Mouse (Mus musculus): ENCODE measurements around the gene Odf3l1. TPM values are rescaled to one million over a fixed set of nuclear protein-coding genes. Genes with fewer than 3 reads are reported as not detected.
A peak's percentile ranks its signal among the peaks of the same experiment; 100 is the strongest.

Gene Odf3l1
- polyA plus RNA-seq, 1 experiment from 2014 or later = not detected

GRCm38 (mm10) chr9:56877284-56877683 is 12.8 kb upstream of the Odf3l1 start:
- WGBS = 79% methylated on average over 5 of the region's 5 CpGs
- DNase-seq = no peak

GRCm38 (mm10) chr9:56876784-56877183 is 12.3 kb upstream of the Odf3l1 start:
- no peak overlapping the region for H3K27ac ChIP-seq (replicated peaks; ENCODE audit: low read depth, low read length)
- H3K27me3 ChIP-seq (ENCODE audit: control insufficient read depth, insufficient read depth, low read length) = no peaks in the 10 kb centered on the region
- H3K9ac ChIP-seq (replicated peaks; ENCODE audit: low read length) = no peak overlapping the region
- H3K4me2 ChIP-seq (ENCODE audit: low read length) = no peak overlapping the region
- no peaks in the 10 kb centered on the region for H3K36me3 ChIP-seq (ENCODE audit: control insufficient read depth, insufficient read depth, low read length)
- H3K4me1 ChIP-seq (ENCODE audit: control insufficient read depth, insufficient read depth, low read length) = no peaks in the 10 kb centered on the region
- ATAC-seq (ENCODE audit: low FRiP score, low TSS enrichment) = no peak
- 53% methylated on average over 9 of the region's 9 CpGs for WGBS
- peak; percentile 42 for DNase-seq
- no peaks in the 10 kb centered on the region for H3K9me3 ChIP-seq (ENCODE audit: control insufficient read depth, low read length)
- H3K4me3 ChIP-seq (replicated peaks; ENCODE audit: low read depth, low read length) = no peak overlapping the region

More at GRCm38 (mm10) chr9:56877284-56877683, 12.8 kb upstream of the Odf3l1 start:
- no peak overlapping the region for H3K4me2 ChIP-seq (ENCODE audit: low read length)
- no peak overlapping the region for H3K4me3 ChIP-seq (replicated peaks; ENCODE audit: low read depth, low read length)
- H3K9me3 ChIP-seq (ENCODE audit: control insufficient read depth, low read length) = no peaks in the 10 kb centered on the region
- no peaks in the 10 kb centered on the region for H3K27me3 ChIP-seq (ENCODE audit: control insufficient read depth, insufficient read depth, low read length)
- no peak overlapping the region for H3K27ac ChIP-seq (replicated peaks; ENCODE audit: low read depth, low read length)
- H3K9ac ChIP-seq (replicated peaks; ENCODE audit: low read length) = no peak overlapping the region
- ATAC-seq (ENCODE audit: low FRiP score, low TSS enrichment) = no peak
- no peaks in the 10 kb centered on the region for H3K4me1 ChIP-seq (ENCODE audit: control insufficient read depth, insufficient read depth, low read length)
- H3K36me3 ChIP-seq (ENCODE audit: control insufficient read depth, insufficient read depth, low read length) = no peaks in the 10 kb centered on the region

- no peaks in the 10 kb centered on the region for H3K9me3 ChIP-seq (ENCODE audit: control insufficient read depth, low read length)
- H3K27me3 ChIP-seq (ENCODE audit: control insufficient read depth, insufficient read depth, low read length) = no peaks in the 10 kb centered on the region
- ATAC-seq (ENCODE audit: low FRiP score, low TSS enrichment) (no peak), DNase-seq (no peak)
- WGBS = 67% methylated on average over 1 of the region's 1 CpGs
- H3K9ac ChIP-seq (replicated peaks; ENCODE audit: low read length) = no peak overlapping the region
- H3K27ac ChIP-seq (replicated peaks; ENCODE audit: low read depth, low read length) = no peak overlapping the region
- H3K4me2 ChIP-seq (ENCODE audit: low read length) = no peak overlapping the region
- no peak overlapping the region for H3K4me3 ChIP-seq (replicated peaks; ENCODE audit: low read depth, low read length)
- H3K4me1 ChIP-seq (ENCODE audit: control insufficient read depth, insufficient read depth, low read length) = 0 out of 2 replicates have a peak, but pooled peaks cover 5% of the 10 kb centered on the region
- H3K36me3 ChIP-seq (ENCODE audit: control insufficient read depth, insufficient read depth, low read length) = no peaks in the 10 kb centered on the region
These were observed 8.6 kb upstream of the Odf3l1 start for GRCm38 (mm10) chr9:56873097-56873496.

- Histone ChIP-seq H3K4me1 (ENCODE audit: control insufficient read depth, insufficient read depth, low read length) (0 out of 2 replicates have a peak, but pooled peaks cover 6% of the 10 kb centered on the region), H3K4me2 (ENCODE audit: low read length) (no peak overlapping the region), H3K27me3 (ENCODE audit: control insufficient read depth, insufficient read depth, low read length) (no peaks in the 10 kb centered on the region), H3K36me3 (ENCODE audit: control insufficient read depth, insufficient read depth, low read length) (no peaks in the 10 kb centered on the region), H3K27ac (replicated peaks; ENCODE audit: low read depth, low read length) (no peak overlapping the region), H3K9ac (replicated peaks; ENCODE audit: low read length) (no peak overlapping the region), H3K4me3 (replicated peaks; ENCODE audit: low read depth, low read length) (no peak overlapping the region), H3K9me3 (ENCODE audit: control insufficient read depth, low read length) (no peaks in the 10 kb centered on the region)
- DNase-seq (no peak), ATAC-seq (ENCODE audit: low FRiP score, low TSS enrichment) (no peak)
- 77% methylated on average over 5 of the region's 5 CpGs for WGBS
These were observed 7.8 kb upstream of the Odf3l1 start for GRCm38 (mm10) chr9:56872105-56872903.

- ATAC-seq (ENCODE audit: low FRiP score, low TSS enrichment) = no peak
- Histone ChIP-seq H3K9me3 (ENCODE audit: control insufficient read depth, low read length) (no peaks in the 10 kb centered on the region), H3K27me3 (ENCODE audit: control insufficient read depth, insufficient read depth, low read length) (no peaks in the 10 kb centered on the region), H3K4me1 (ENCODE audit: control insufficient read depth, insufficient read depth, low read length) (0 out of 2 replicates have a peak, but pooled peaks cover 6% of the 10 kb centered on the region), H3K4me3 (replicated peaks; ENCODE audit: low read depth, low read length) (no peak overlapping the region), H3K4me2 (ENCODE audit: low read length) (no peak overlapping the region), H3K9ac (replicated peaks; ENCODE audit: low read length) (no peak overlapping the region), H3K36me3 (ENCODE audit: control insufficient read depth, insufficient read depth, low read length) (no peaks in the 10 kb centered on the region), H3K27ac (replicated peaks; ENCODE audit: low read depth, low read length) (no peak overlapping the region)
- 51% methylated on average over 5 of the region's 5 CpGs for WGBS
- no peak for DNase-seq
These were observed 6.7 kb upstream of the Odf3l1 start for GRCm38 (mm10) chr9:56871191-56871590.

GRCm38 (mm10) chr9:56870778-56871177 is 6.3 kb upstream of the Odf3l1 start:
- Histone ChIP-seq H3K36me3 (ENCODE audit: control insufficient read depth, insufficient read depth, low read length) (no peaks in the 10 kb centered on the region), H3K4me1 (ENCODE audit: control insufficient read depth, insufficient read depth, low read length) (0 out of 2 replicates have a peak, but pooled peaks cover 6% of the 10 kb centered on the region), H3K27me3 (ENCODE audit: control insufficient read depth, insufficient read depth, low read length) (peaks cover under 1% of the 10 kb centered on the region; the same call in 1 of the 2 replicates), H3K4me3 (replicated peaks; ENCODE audit: low read depth, low read length) (no peak overlapping the region), H3K4me2 (ENCODE audit: low read length) (no peak overlapping the region), H3K9me3 (ENCODE audit: control insufficient read depth, low read length) (no peaks in the 10 kb centered on the region), H3K27ac (replicated peaks; ENCODE audit: low read depth, low read length) (no peak overlapping the region), H3K9ac (replicated peaks; ENCODE audit: low read length) (no peak overlapping the region)
- no peak for ATAC-seq (ENCODE audit: low FRiP score, low TSS enrichment)
- no peak for DNase-seq
- WGBS = 78% methylated on average over 10 of the region's 10 CpGs

GRCm38 (mm10) chr9:56869552-56869951 is 5.1 kb upstream of the Odf3l1 start:
- DNase-seq (no peak), ATAC-seq (ENCODE audit: low FRiP score, low TSS enrichment) (no peak)
- H3K27me3 ChIP-seq (ENCODE audit: control insufficient read depth, insufficient read depth, low read length) = peaks cover 10% of the 10 kb centered on the region; the same call in 1 of the 2 replicates
- 0 out of 2 replicates have a peak, but pooled peaks cover 6% of the 10 kb centered on the region for H3K4me1 ChIP-seq (ENCODE audit: control insufficient read depth, insufficient read depth, low read length)
- H3K9me3 ChIP-seq (ENCODE audit: control insufficient read depth, low read length) = no peaks in the 10 kb centered on the region
- no peak overlapping the region for H3K9ac ChIP-seq (replicated peaks; ENCODE audit: low read length)
- 75% methylated on average over 13 of the region's 13 CpGs for WGBS
- H3K36me3 ChIP-seq (ENCODE audit: control insufficient read depth, insufficient read depth, low read length) = no peaks in the 10 kb centered on the region
- no peak overlapping the region for H3K4me3 ChIP-seq (replicated peaks; ENCODE audit: low read depth, low read length)
- no peak overlapping the region for H3K27ac ChIP-seq (replicated peaks; ENCODE audit: low read depth, low read length)
- no peak overlapping the region for H3K4me2 ChIP-seq (ENCODE audit: low read length)

GRCm38 (mm10) chr9:56868292-56868691 is 3.8 kb upstream of the Odf3l1 start:
- H3K9me3 ChIP-seq (ENCODE audit: control insufficient read depth, low read length) = no peaks in the 10 kb centered on the region
- H3K36me3 ChIP-seq (ENCODE audit: control insufficient read depth, insufficient read depth, low read length) = no peaks in the 10 kb centered on the region
- peak; percentile 82 for ATAC-seq (ENCODE audit: low FRiP score, low TSS enrichment)
- DNase-seq = peak; percentile 79
- no peak overlapping the region for H3K9ac ChIP-seq (replicated peaks; ENCODE audit: low read length)
- H3K27ac ChIP-seq (replicated peaks; ENCODE audit: low read depth, low read length) = peak overlapping the region; percentile 45; the same call in 1 of the 2 replicates
- 0 out of 2 replicates have a peak, but pooled peaks cover 6% of the 10 kb centered on the region for H3K4me1 ChIP-seq (ENCODE audit: control insufficient read depth, insufficient read depth, low read length)
- 40% methylated on average over 6 of the region's 6 CpGs for WGBS
- peaks cover 17% of the 10 kb centered on the region; the same call in 1 of the 2 replicates for H3K27me3 ChIP-seq (ENCODE audit: control insufficient read depth, insufficient read depth, low read length)
- H3K4me2 ChIP-seq (ENCODE audit: low read length) = no peak overlapping the region
- no peak overlapping the region for H3K4me3 ChIP-seq (replicated peaks; ENCODE audit: low read depth, low read length)

- DNase-seq (no peak), ATAC-seq (ENCODE audit: low FRiP score, low TSS enrichment) (no peak)
- H3K9me3 ChIP-seq (ENCODE audit: control insufficient read depth, low read length) = no peaks in the 10 kb centered on the region
- no peak overlapping the region for H3K4me3 ChIP-seq (replicated peaks; ENCODE audit: low read depth, low read length)
- H3K36me3 ChIP-seq (ENCODE audit: control insufficient read depth, insufficient read depth, low read length) = no peaks in the 10 kb centered on the region
- H3K27ac ChIP-seq (replicated peaks; ENCODE audit: low read depth, low read length) = no peak overlapping the region
- H3K9ac ChIP-seq (replicated peaks; ENCODE audit: low read length) = no peak overlapping the region
- 83% methylated on average over 5 of the region's 5 CpGs for WGBS
- H3K27me3 ChIP-seq (ENCODE audit: control insufficient read depth, insufficient read depth, low read length) = peaks cover 17% of the 10 kb centered on the region; the same call in 1 of the 2 replicates
- no peak overlapping the region for H3K4me2 ChIP-seq (ENCODE audit: low read length)
- 0 out of 2 replicates have a peak, but pooled peaks cover 6% of the 10 kb centered on the region for H3K4me1 ChIP-seq (ENCODE audit: control insufficient read depth, insufficient read depth, low read length)
These were observed 2.0 kb upstream of the Odf3l1 start for GRCm38 (mm10) chr9:56866430-56866829.
